Mouse (Mus musculus): ENCODE results near the gene Gm4778. TPM values are rescaled to one million over a fixed set of nuclear protein-coding genes. Genes with fewer than 3 reads are reported as not detected.
"Not testable (repeated sequence)": the region's sequence is repeated elsewhere in the genome, so short reads cannot be mapped to it uniquely, and the experiment has no call there.

Gene Gm4778
- total RNA-seq (2021) = not detected

GRCm38 (mm10) chr3:94263736-94264135 lies at the start of gene Gm4778:
Gene Gm4778, plus strand, starts transcription at chr3:94264036.
- not testable (repeated sequence) for DNase-seq (ENCODE audit: extremely low spot score in 1 of 2, low spot score in 1 of 2)

GRCm38 (mm10) chr3:94260598-94260997 lies 3.2 kb upstream of the Gm4778 start:
- DNase-seq (ENCODE audit: extremely low spot score in 1 of 2, low spot score in 1 of 2) = no peak

DNA sequence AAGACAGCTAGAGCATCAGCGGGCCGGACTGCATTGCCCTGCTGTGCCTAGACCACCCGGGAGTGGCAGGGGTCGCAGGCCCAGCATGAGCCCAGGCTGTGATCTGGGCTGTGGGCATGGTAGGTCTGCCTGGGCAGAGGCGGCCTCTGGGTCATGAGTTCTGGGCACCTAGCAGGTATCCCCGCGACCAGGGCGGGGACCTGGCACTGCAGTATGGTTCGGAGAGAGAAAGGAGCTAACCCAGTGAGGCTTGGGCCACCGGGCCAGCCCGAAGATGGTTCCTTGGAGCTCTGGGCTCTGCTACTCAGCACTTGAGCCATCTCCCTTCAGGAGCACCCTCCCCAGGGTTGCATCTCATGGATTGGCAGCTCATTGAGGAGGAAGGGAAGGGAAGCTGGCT lies 12.2 kb downstream of the Gm4778 start:
- no peak for DNase-seq (ENCODE audit: extremely low spot score in 1 of 2, low spot score in 1 of 2)

DNA sequence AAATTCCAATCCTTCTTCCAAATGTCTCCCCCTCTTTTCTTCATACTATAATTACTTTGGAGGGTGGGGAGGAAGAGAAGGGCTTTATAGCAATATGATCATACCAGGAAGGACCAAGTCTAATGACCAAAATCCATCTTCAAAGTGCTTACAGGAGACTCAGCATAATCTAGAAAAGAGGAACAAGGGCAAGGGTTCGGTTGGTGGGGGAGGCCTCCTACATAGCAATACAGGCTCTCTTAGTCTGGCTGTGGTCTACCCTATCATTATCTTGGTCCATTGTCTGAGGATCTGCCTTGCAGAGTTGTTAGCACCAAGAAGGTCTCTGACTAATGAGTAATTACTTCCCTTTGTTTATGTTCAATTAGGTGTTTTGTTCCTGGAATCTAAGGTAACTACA lies 41.6 kb downstream of the Gm4778 start:
- no peak for DNase-seq (ENCODE audit: extremely low spot score in 1 of 2, low spot score in 1 of 2)

GRCm38 (mm10) chr3:94306975-94307374 lies 43.1 kb downstream of the Gm4778 start:
- no peak for DNase-seq (ENCODE audit: extremely low spot score in 1 of 2, low spot score in 1 of 2)

- DNase-seq (ENCODE audit: extremely low spot score in 1 of 2, low spot score in 1 of 2) = peak; percentile 77 to 78
Measured at GRCm38 (mm10) chr3:94309633-94310363, 46.0 kb downstream of the Gm4778 start, which contains the start of gene Them4. Gene Them4, plus strand, starts transcription at chr3:94310089.

DNA sequence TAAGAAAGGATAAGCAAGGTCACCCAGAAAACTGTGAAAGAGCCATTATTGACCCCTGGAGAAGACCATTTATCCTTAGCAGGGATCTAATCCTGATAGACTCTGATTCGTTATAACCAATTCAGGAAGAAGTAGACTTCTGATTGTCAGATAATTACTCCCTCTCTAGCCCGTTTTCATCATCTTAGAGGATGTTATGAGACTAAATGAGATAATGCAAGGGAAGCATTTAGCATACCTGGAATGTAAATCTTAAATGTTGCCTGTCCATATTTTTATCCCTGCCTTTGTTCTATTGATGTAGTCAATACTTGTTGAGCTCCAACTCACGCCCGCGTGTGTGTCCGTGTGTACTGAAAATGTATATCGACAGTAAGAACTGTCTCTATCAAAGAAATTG lies 46.7 kb downstream of the Gm4778 start:
- DNase-seq (ENCODE audit: extremely low spot score in 1 of 2, low spot score in 1 of 2) = no peak

DNA sequence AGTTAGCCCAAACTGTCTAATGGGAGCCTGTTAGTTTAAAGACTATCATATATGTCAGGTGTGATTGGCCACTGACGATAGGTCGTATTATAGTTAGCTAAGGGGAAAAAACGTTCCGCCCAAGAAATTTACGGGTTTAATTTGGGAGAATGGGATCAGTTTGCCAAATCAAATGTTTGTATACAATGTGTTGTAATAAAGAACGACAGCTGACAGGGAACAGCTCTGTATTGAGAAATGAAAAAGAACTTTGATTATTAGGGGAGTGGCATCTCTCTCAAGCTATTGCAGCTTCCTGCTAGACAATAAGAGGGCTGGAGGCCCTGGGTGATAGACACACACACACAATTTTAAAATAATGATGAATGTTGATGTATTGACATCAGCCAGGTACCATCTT lies 47.1 kb downstream of the Gm4778 start:
- DNase-seq (ENCODE audit: extremely low spot score in 1 of 2, low spot score in 1 of 2) = no peak

DNA sequence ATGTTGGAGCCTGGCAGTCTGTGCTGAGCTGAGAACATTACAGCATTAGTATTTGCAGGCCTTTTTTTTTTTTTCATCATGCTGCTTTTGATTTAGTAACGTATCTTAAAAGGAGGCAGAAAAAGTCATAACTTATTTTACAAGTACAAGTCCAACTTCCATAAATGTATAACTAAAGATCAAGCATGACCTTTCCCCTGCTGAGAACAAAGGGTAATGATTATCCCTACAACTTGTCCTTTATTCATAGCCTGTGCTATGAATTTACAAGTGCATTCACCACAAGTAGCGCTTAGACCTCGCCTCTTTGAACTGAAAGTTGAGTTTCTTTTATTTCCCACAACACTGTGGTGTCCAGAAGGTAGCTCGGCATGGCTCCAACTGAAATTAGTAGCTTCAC lies 47.5 kb downstream of the Gm4778 start:
- DNase-seq (ENCODE audit: extremely low spot score in 1 of 2, low spot score in 1 of 2) = no peak

Other genes with a start within 250 kb of the Gm4778 start
- gene Gm9125, start 209.2 kb upstream of the Gm4778 start, total RNA-seq (2021) = not detected
- not detected for gene Gm10697, start 191.4 kb upstream of the Gm4778 start, total RNA-seq (2021)
- not detected for gene Gm10696, start 85.8 kb upstream of the Gm4778 start, total RNA-seq (2021)
- gene Gm5286, start 67.3 kb upstream of the Gm4778 start, total RNA-seq (2021) = not detected
- gene Them4, start 46.1 kb downstream of the Gm4778 start, total RNA-seq (2021) = 10 to 100 TPM; 24.0 to 26.6 TPM
- not detected for gene Them5, start 78.1 kb downstream of the Gm4778 start, total RNA-seq (2021)
- gene C2cd4d, start 98.4 kb downstream of the Gm4778 start, total RNA-seq (2021) = under 1 TPM; 0.54 to 0.56 TPM
- under 1 TPM; 0.52 to 0.57 TPM for gene Rorc, start 108.8 kb downstream of the Gm4778 start, total RNA-seq (2021)
- 1 to 10 TPM in 1 of 2 experiments, under 1 TPM in 1; 0.99 to 1.1 TPM for gene Lingo4, start 134.5 kb downstream of the Gm4778 start, total RNA-seq (2021)
- 10 to 100 TPM; 44.1 TPM for gene Tdrkh, start 149.2 kb downstream of the Gm4778 start, total RNA-seq (2021)
- 10 to 100 TPM; 42.1 to 46.8 TPM for gene Mrpl9, start 179.3 kb downstream of the Gm4778 start, total RNA-seq (2021)
- not detected for gene Oaz3, start 179.9 kb downstream of the Gm4778 start, total RNA-seq (2021)
- 100 to 1,000 TPM; 165 to 198 TPM for gene Celf3, start 214.3 kb downstream of the Gm4778 start, total RNA-seq (2021)
- gene Riiad1, start 216.3 kb downstream of the Gm4778 start, total RNA-seq (2021) = 1 to 10 TPM; 5.8 to 6.9 TPM

Measured in layer of hippocampus, postnatal 25 days (tissue).